8 mouse cellular contexts compared by ENCODE assay signal in the genomic region with DNA sequence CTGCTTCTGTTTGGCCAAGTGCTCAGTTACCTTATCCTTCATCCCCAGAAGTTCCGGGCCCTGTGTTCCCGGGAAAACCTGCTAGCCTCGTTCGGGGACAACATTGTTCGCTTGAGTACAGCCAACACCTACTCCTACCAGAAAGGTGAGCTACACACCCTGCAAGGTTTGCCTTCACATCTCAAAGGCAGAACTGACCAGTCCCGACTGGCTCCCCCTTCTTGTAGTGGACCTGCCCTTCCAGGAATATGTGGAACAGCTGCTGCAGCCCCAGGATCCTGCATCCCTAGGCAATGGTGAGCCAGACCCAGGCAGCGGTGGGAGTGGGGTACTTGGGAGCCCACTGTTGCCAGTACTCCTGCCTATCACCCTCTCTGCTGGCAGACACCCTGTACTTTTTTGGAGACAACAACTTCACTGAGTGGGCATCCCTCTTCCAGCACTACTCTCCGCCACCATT. TPM values are rescaled to one million over a fixed set of nuclear protein-coding genes. Genes with fewer than 3 reads are reported as not detected.
A peak's percentile ranks its signal among the peaks of the same experiment; 100 is the strongest.
DNase-seq lines count a peak whose midpoint lies in the region; ATAC-seq and TF ChIP-seq lines count a peak whose summit lies in the region.

No protein-coding gene starts in this region.

- DNase-seq in heart, adult 11 months = peak; percentile 94
- DNase-seq in heart, postnatal 36 days = no peak
- no peak for DNase-seq in forebrain, postnatal 0 days
- DNase-seq in ovary, postnatal 14 days (ENCODE audit: low spot score) = no peak
- no peak for DNase-seq in MN1 (ENCODE audit: low spot score)
- DNase-seq in embryo, embryonic 9.5 days (ENCODE audit: extremely low spot score) = no peak

- H3K4me2 ChIP-seq in forebrain, postnatal 0 days (ENCODE audit: low read depth) = peak overlapping the region; percentile 58
- peak overlapping the region; percentile 69 for H3K4me2 ChIP-seq in liver, embryonic 16.5 days (ENCODE audit: low read depth, low read length)

- no peaks in the 10 kb centered on the region for H3K9me3 ChIP-seq in E14TG2a.4 (ENCODE audit: low read length)
- H3K9me3 ChIP-seq in forebrain, postnatal 0 days (ENCODE audit: low read length) = no peaks in the 10 kb centered on the region
- no peaks in the 10 kb centered on the region for H3K9me3 ChIP-seq in liver, embryonic 16.5 days (replicated peaks; ENCODE audit: control insufficient read depth, low read length)

- H3K27me3 ChIP-seq in E14TG2a.4 (ENCODE audit: insufficient read depth, low read length) = no peaks in the 10 kb centered on the region
- H3K27me3 ChIP-seq in forebrain, postnatal 0 days (ENCODE audit: insufficient read depth, low read length) = no peaks in the 10 kb centered on the region
- no peaks in the 10 kb centered on the region for H3K27me3 ChIP-seq in liver, embryonic 16.5 days (ENCODE audit: control insufficient read depth, insufficient read depth, low read depth, low read length)

- peaks cover 72% of the 10 kb centered on the region for H3K36me3 ChIP-seq in E14TG2a.4 (ENCODE audit: insufficient read depth, low read length)
- peaks cover 37% of the 10 kb centered on the region for H3K36me3 ChIP-seq in forebrain, postnatal 0 days (ENCODE audit: insufficient read depth)
- peaks cover 14% of the 10 kb centered on the region for H3K36me3 ChIP-seq in liver, embryonic 16.5 days (ENCODE audit: control insufficient read depth, insufficient read depth)

- no peak for ATAC-seq in forebrain, postnatal 0 days
- ATAC-seq in liver, embryonic 16.5 days (ENCODE audit: low read depth) = no peak

- peak overlapping the region; percentile 80 for H3K9ac ChIP-seq in forebrain, postnatal 0 days
- H3K9ac ChIP-seq in liver, embryonic 16.5 days (ENCODE audit: low read depth, low read length) = peak overlapping the region; percentile 73

- H3K27ac ChIP-seq in forebrain, postnatal 0 days (ENCODE audit: low read depth, low read length) = peak overlapping the region; percentile 95
- peak overlapping the region; percentile 75 for H3K27ac ChIP-seq in liver, embryonic 16.5 days (ENCODE audit: low read length)

- 44% methylated on average over 8 of the region's 8 CpGs for WGBS in forebrain, postnatal 0 days
- WGBS in liver, embryonic 16.5 days (ENCODE audit: insufficient replicate concordance) = 39% methylated on average over 8 of the region's 8 CpGs

- H3K4me3 ChIP-seq in E14TG2a.4 (replicated peaks; ENCODE audit: low read length) = peak overlapping the region; percentile 95
- H3K4me3 ChIP-seq in forebrain, postnatal 0 days (ENCODE audit: low read depth, low read length) = peak overlapping the region; percentile 52
- H3K4me3 ChIP-seq in liver, embryonic 16.5 days (ENCODE audit: low read depth, low read length) = peak overlapping the region; percentile 60

- no peak for TF ChIP-seq CTCF in E14TG2a.4 (conservative IDR thresholded peaks at IDR 0.05; ENCODE audit: low read length)
- TF ChIP-seq CTCF in forebrain, postnatal 0 days (IDR thresholded peaks at IDR 0.05; ENCODE audit: low read depth) = no peak

- intact Hi-C loops in heart, postnatal 36 days (cut with DNase I) = no loop called here

- H3K4me1 ChIP-seq in E14TG2a.4 (replicated peaks; ENCODE audit: low read depth, low read length) = peaks cover 86% of the 10 kb centered on the region
- H3K4me1 ChIP-seq in forebrain, postnatal 0 days (ENCODE audit: insufficient read depth) = peaks cover 30% of the 10 kb centered on the region
- H3K4me1 ChIP-seq in liver, embryonic 16.5 days (ENCODE audit: control insufficient read depth, low read depth, low read length) = peaks cover 60% of the 10 kb centered on the region

RNA-seq across cellular contexts. Expression of a gene that starts 0.9 kb away (rescaled TPM):
- total RNA-seq in heart, postnatal 36 days (2021) = 10 to 100 TPM; 30.8 to 35.3 TPM
- total RNA-seq in forebrain, postnatal 0 days (2014; rRNA removed) = 44.3 and 52.2 TPM in 2 replicates
- 46.7 and 49.5 TPM in 2 replicates for polyA plus RNA-seq in forebrain, postnatal 0 days (2015; fragmentation: Nextera tagmentation; extraction: Ambion mirVana)
- 20.7 and 23.5 TPM in 2 replicates for polyA plus RNA-seq in liver, embryonic 16.5 days (2015; fragmentation: Nextera tagmentation; extraction: Ambion mirVana)

RNA-seq across cellular contexts. Expression of a gene that starts 3.6 kb away (rescaled TPM):
- total RNA-seq in heart, postnatal 36 days (2021) = 100 to 1,000 TPM; 111 to 116 TPM
- 237 and 238 TPM in 2 replicates for total RNA-seq in forebrain, postnatal 0 days (2014; rRNA removed)
- 314 and 324 TPM in 2 replicates for polyA plus RNA-seq in forebrain, postnatal 0 days (2015; fragmentation: Nextera tagmentation; extraction: Ambion mirVana)
- polyA plus RNA-seq in liver, embryonic 16.5 days (2015; fragmentation: Nextera tagmentation; extraction: Ambion mirVana) = 106 and 112 TPM in 2 replicates

RNA-seq across cellular contexts. Expression of a gene that starts 6.2 kb away (rescaled TPM):
- total RNA-seq in heart, postnatal 36 days (2021) = 10 to 100 TPM; 10.5 to 11.4 TPM
- 36.5 and 37.5 TPM in 2 replicates for total RNA-seq in forebrain, postnatal 0 days (2014; rRNA removed)
- 23.2 and 24.5 TPM in 2 replicates for polyA plus RNA-seq in forebrain, postnatal 0 days (2015; fragmentation: Nextera tagmentation; extraction: Ambion mirVana)
- polyA plus RNA-seq in liver, embryonic 16.5 days (2015; fragmentation: Nextera tagmentation; extraction: Ambion mirVana) = 10.8 and 11.6 TPM in 2 replicates

RNA-seq across cellular contexts. Expression of a gene that starts 7.5 kb away (rescaled TPM):
- total RNA-seq in heart, postnatal 36 days (2021) = 1 to 10 TPM; 1.4 to 1.9 TPM
- total RNA-seq in forebrain, postnatal 0 days (2014; rRNA removed) = 85.4 and 90.7 TPM in 2 replicates
- 77.6 and 83.3 TPM in 2 replicates for polyA plus RNA-seq in forebrain, postnatal 0 days (2015; fragmentation: Nextera tagmentation; extraction: Ambion mirVana)
- polyA plus RNA-seq in liver, embryonic 16.5 days (2015; fragmentation: Nextera tagmentation; extraction: Ambion mirVana) = 0.30 and 0.45 TPM in 2 replicates

RNA-seq across cellular contexts. Expression of a gene that starts 12.0 kb away (rescaled TPM):
- total RNA-seq in heart, postnatal 36 days (2021) = 1 to 10 TPM; 2.2 to 3.3 TPM
- total RNA-seq in forebrain, postnatal 0 days (2014; rRNA removed) = 23.2 and 23.8 TPM in 2 replicates
- polyA plus RNA-seq in forebrain, postnatal 0 days (2015; fragmentation: Nextera tagmentation; extraction: Ambion mirVana) = 9.2 and 12.3 TPM in 2 replicates
- polyA plus RNA-seq in liver, embryonic 16.5 days (2015; fragmentation: Nextera tagmentation; extraction: Ambion mirVana) = 0.64 and 0.65 TPM in 2 replicates
